Mouse (Mus musculus): ENCODE data around the gene Hist1h1e. TPM values are rescaled to one million over a fixed set of nuclear protein-coding genes. Genes with fewer than 3 reads are reported as not detected.

The Hist1h1e gene
- total and polyA plus RNA-seq, 3 experiments, result 4.0 to 1,109 (median 254) TPM

- TF ChIP-seq POLR2AphosphoS5 (IDR thresholded peaks at IDR 0.05; ENCODE audit: insufficient replicate concordance, low read depth, low read length) (peak; percentile 96), GATA1 (IDR thresholded peaks at IDR 0.05; ENCODE audit: borderline replicate concordance, low read length) (no peak), GATA2 (IDR thresholded peaks at IDR 0.05; ENCODE audit: borderline replicate concordance, low read depth, low read length) (no peak)
- ATAC-seq (ENCODE audit: extremely low read depth, insufficient number of reproducible peaks, low FRiP score, poor library complexity, severe bottlenecking), result peak; percentile 79
- peak within 1 kb of the TSS; percentile 70 for H3K4me3 ChIP-seq (ENCODE audit: low read depth, low read length)
- 0 out of 2 replicates have a peak, but pooled peaks cover 5% of the 10 kb centered on the region for H3K27me3 ChIP-seq (ENCODE audit: insufficient read depth, low read length)
- peak; percentile 47 for DNase-seq (ENCODE audit: low spot score)
- H3K4me1 ChIP-seq (ENCODE audit: insufficient read depth, low read depth, low read length), result peaks cover 23% of the 10 kb centered on the region
- H3K36me3 ChIP-seq (replicated peaks), result no peaks in the 10 kb centered on the region
- no peaks in the 10 kb centered on the region for H3K9me3 ChIP-seq (replicated peaks)
Observed at GRCm38 (mm10) chr13:23620733-23621531, 1.4 kb downstream of the Hist1h1e start, which contains the start of gene Hist1h2be. TSS of gene Hist1h2be (minus strand) at chr13:23621124.

DNA sequence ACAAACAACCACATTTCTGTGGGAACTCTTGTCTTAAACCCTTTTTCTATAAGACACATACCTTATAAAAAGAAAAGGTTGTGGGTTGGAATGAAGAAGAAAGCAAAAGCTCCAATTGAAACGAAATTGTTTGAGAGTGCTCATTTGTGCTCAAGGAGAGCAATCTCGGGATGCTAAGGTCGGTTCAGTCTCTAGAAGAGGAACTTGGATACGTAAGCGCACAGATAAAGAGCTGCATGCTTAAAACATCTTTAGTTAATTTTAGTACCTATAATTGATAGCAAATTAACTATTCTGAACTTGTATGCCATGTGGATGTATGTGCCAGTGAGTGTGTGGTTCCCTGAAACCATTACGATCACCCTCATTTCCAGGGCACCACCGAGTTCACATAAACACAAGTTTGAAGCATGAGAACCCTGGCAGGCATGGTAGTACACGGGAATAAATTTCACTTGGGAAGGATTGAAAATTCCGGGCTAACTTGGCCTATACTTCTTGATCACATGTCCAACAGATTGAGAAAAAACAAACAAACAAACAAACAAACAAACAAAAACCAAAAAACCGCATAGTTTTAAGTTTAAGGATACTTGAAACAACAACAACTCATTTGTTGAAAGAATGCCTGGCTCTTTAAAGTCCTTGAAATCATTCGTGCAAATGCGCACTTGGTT, 2.2 kb downstream of the Hist1h1e start:
- peak overlapping the region; percentile 70 for H3K4me3 ChIP-seq (ENCODE audit: low read depth, low read length)
- DNase-seq (ENCODE audit: low spot score), result no peak

DNA sequence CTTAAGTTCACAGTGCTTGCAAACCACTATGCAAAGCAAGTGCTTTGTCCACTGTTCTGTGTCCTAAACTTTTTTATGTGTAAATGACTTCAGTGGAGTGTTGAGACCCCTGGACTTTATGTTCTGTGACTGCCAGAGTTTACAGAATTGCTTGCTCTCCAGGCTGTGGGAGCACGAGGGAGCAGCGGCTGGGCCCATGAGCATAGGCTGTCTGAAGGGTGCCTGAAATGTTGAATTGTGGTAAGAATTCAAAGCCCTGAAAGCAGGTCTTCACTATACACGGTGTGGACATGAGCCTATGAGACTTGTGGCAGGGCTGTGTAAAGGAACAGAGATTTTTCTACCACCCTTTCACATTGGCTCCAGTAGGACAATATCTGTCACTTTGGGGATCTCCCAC, 10.7 kb downstream of the Hist1h1e start:
- DNase-seq (ENCODE audit: low spot score) (no peak), ATAC-seq (ENCODE audit: extremely low read depth, insufficient number of reproducible peaks, low FRiP score, poor library complexity, severe bottlenecking) (no peak)
- Histone ChIP-seq H3K27me3 (ENCODE audit: insufficient read depth, low read length) (no peaks in the 10 kb centered on the region), H3K4me3 (ENCODE audit: low read depth, low read length) (no peak overlapping the region), H3K36me3 (replicated peaks) (peaks cover 18% of the 10 kb centered on the region), H3K9me3 (replicated peaks) (no peaks in the 10 kb centered on the region), H3K4me1 (ENCODE audit: insufficient read depth, low read depth, low read length) (peaks cover 11% of the 10 kb centered on the region)
- TF ChIP-seq GATA2 (IDR thresholded peaks at IDR 0.05; ENCODE audit: borderline replicate concordance, low read depth, low read length) (no peak), TAL1 (conservative IDR thresholded peaks at IDR 0.05; ENCODE audit: low read depth, low read length) (no peak), GATA1 (IDR thresholded peaks at IDR 0.05; ENCODE audit: borderline replicate concordance, low read length) (no peak), CTCF (IDR thresholded peaks at IDR 0.05; ENCODE audit: low read depth, low read length) (no peak), POLR2AphosphoS5 (IDR thresholded peaks at IDR 0.05; ENCODE audit: insufficient replicate concordance, low read depth, low read length) (no peak)

More for the DNA sequence above, 2.2 kb downstream of the Hist1h1e start:
- Histone ChIP-seq H3K4me1 (ENCODE audit: insufficient read depth, low read depth, low read length) (peaks cover 23% of the 10 kb centered on the region), H3K9me3 (replicated peaks) (no peaks in the 10 kb centered on the region), H3K36me3 (replicated peaks) (no peaks in the 10 kb centered on the region), H3K27me3 (ENCODE audit: insufficient read depth, low read length) (no peaks in the 10 kb centered on the region)
- ATAC-seq (ENCODE audit: extremely low read depth, insufficient number of reproducible peaks, low FRiP score, poor library complexity, severe bottlenecking), result no peak
- TF ChIP-seq GATA1 (IDR thresholded peaks at IDR 0.05; ENCODE audit: borderline replicate concordance, low read length) (no peak), POLR2AphosphoS5 (IDR thresholded peaks at IDR 0.05; ENCODE audit: insufficient replicate concordance, low read depth, low read length) (no peak), TAL1 (conservative IDR thresholded peaks at IDR 0.05; ENCODE audit: low read depth, low read length) (no peak), GATA2 (IDR thresholded peaks at IDR 0.05; ENCODE audit: borderline replicate concordance, low read depth, low read length) (no peak), CTCF (IDR thresholded peaks at IDR 0.05; ENCODE audit: low read depth, low read length) (no peak)

- ATAC-seq (ENCODE audit: extremely low read depth, insufficient number of reproducible peaks, low FRiP score, poor library complexity, severe bottlenecking) (no peak), DNase-seq (ENCODE audit: low spot score) (no peak)
- no peak overlapping the region for H3K4me3 ChIP-seq (ENCODE audit: low read depth, low read length)
- peaks cover 11% of the 10 kb centered on the region for H3K4me1 ChIP-seq (ENCODE audit: insufficient read depth, low read depth, low read length)
- peaks cover 18% of the 10 kb centered on the region for H3K36me3 ChIP-seq (replicated peaks)
- TF ChIP-seq GATA2 (IDR thresholded peaks at IDR 0.05; ENCODE audit: borderline replicate concordance, low read depth, low read length) (no peak), TAL1 (conservative IDR thresholded peaks at IDR 0.05; ENCODE audit: low read depth, low read length) (no peak), CTCF (IDR thresholded peaks at IDR 0.05; ENCODE audit: low read depth, low read length) (no peak), GATA1 (IDR thresholded peaks at IDR 0.05; ENCODE audit: borderline replicate concordance, low read length) (no peak), POLR2AphosphoS5 (IDR thresholded peaks at IDR 0.05; ENCODE audit: insufficient replicate concordance, low read depth, low read length) (no peak)
- H3K9me3 ChIP-seq (replicated peaks), result no peaks in the 10 kb centered on the region
- no peaks in the 10 kb centered on the region for H3K27me3 ChIP-seq (ENCODE audit: insufficient read depth, low read length)
Observed at GRCm38 (mm10) chr13:23610393-23610792, 12.0 kb downstream of the Hist1h1e start.

DNA sequence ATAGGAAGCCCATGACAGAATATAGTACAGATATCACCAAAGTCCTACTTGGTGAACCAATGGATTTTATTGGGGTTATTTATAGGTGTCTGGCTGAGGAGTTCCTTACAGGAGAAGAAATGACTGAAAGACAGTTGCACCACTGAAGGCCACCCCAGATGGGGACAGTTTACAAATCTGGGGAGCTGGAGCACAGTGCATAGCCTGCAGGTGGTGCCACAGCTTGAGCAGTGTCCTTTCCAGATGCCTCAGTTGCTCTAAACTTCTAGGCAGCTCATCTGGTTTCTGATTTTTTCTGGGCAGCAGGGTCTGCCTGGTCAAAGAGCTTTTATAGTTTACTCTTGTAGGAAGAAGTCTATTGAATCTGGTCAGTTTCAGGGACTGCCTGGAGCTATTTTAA, 12.5 kb downstream of the Hist1h1e start:
- H3K36me3 ChIP-seq (replicated peaks), result peaks cover 22% of the 10 kb centered on the region
- peaks cover 15% of the 10 kb centered on the region for H3K4me1 ChIP-seq (ENCODE audit: insufficient read depth, low read depth, low read length)
- TF ChIP-seq CTCF (IDR thresholded peaks at IDR 0.05; ENCODE audit: low read depth, low read length), result no peak
- TF ChIP-seq POLR2AphosphoS5 (IDR thresholded peaks at IDR 0.05; ENCODE audit: insufficient replicate concordance, low read depth, low read length), result no peak
- no peak for TF ChIP-seq GATA1 (IDR thresholded peaks at IDR 0.05; ENCODE audit: borderline replicate concordance, low read length)
- TF ChIP-seq TAL1 (conservative IDR thresholded peaks at IDR 0.05; ENCODE audit: low read depth, low read length), result no peak
- TF ChIP-seq GATA2 (IDR thresholded peaks at IDR 0.05; ENCODE audit: borderline replicate concordance, low read depth, low read length), result no peak
- DNase-seq (ENCODE audit: low spot score) (no peak), ATAC-seq (ENCODE audit: extremely low read depth, insufficient number of reproducible peaks, low FRiP score, poor library complexity, severe bottlenecking) (no peak)
- H3K9me3 ChIP-seq (replicated peaks), result no peaks in the 10 kb centered on the region
- no peaks in the 10 kb centered on the region for H3K27me3 ChIP-seq (ENCODE audit: insufficient read depth, low read length)
- no peak overlapping the region for H3K4me3 ChIP-seq (ENCODE audit: low read depth, low read length)

GRCm38 (mm10) chr13:23609209-23609608, 13.1 kb downstream of the Hist1h1e start:
- H3K27me3 ChIP-seq (ENCODE audit: insufficient read depth, low read length), result no peaks in the 10 kb centered on the region
- ATAC-seq (ENCODE audit: extremely low read depth, insufficient number of reproducible peaks, low FRiP score, poor library complexity, severe bottlenecking) (peak; percentile 54; the same call in 1 of the 2 replicates), DNase-seq (ENCODE audit: low spot score) (no peak)
- TF ChIP-seq GATA2 (IDR thresholded peaks at IDR 0.05; ENCODE audit: borderline replicate concordance, low read depth, low read length) (no peak), CTCF (IDR thresholded peaks at IDR 0.05; ENCODE audit: low read depth, low read length) (no peak), POLR2AphosphoS5 (IDR thresholded peaks at IDR 0.05; ENCODE audit: insufficient replicate concordance, low read depth, low read length) (no peak), GATA1 (IDR thresholded peaks at IDR 0.05; ENCODE audit: borderline replicate concordance, low read length) (no peak), TAL1 (conservative IDR thresholded peaks at IDR 0.05; ENCODE audit: low read depth, low read length) (no peak)
- no peaks in the 10 kb centered on the region for H3K9me3 ChIP-seq (replicated peaks)
- no peak overlapping the region for H3K4me3 ChIP-seq (ENCODE audit: low read depth, low read length)
- peaks cover 22% of the 10 kb centered on the region for H3K36me3 ChIP-seq (replicated peaks)
- H3K4me1 ChIP-seq (ENCODE audit: insufficient read depth, low read depth, low read length), result peaks cover 22% of the 10 kb centered on the region

Measured in G1E (cell line).